Mouse (Mus musculus) urinary bladder, postnatal 36 days (tissue): ENCODE measurements around the gene Gm20388.
A peak's percentile ranks its signal among the peaks of the same experiment; 100 is the strongest.

Source experiments
- DNase-seq, 2 experiments: peaks; one replicate each; pipeline ENCODE4 v3.0.0; 2022; ENCODE audit warnings: low spot score in 2 of 2, mixed read lengths in 1 of 2

Gm20388 gene

DNA sequence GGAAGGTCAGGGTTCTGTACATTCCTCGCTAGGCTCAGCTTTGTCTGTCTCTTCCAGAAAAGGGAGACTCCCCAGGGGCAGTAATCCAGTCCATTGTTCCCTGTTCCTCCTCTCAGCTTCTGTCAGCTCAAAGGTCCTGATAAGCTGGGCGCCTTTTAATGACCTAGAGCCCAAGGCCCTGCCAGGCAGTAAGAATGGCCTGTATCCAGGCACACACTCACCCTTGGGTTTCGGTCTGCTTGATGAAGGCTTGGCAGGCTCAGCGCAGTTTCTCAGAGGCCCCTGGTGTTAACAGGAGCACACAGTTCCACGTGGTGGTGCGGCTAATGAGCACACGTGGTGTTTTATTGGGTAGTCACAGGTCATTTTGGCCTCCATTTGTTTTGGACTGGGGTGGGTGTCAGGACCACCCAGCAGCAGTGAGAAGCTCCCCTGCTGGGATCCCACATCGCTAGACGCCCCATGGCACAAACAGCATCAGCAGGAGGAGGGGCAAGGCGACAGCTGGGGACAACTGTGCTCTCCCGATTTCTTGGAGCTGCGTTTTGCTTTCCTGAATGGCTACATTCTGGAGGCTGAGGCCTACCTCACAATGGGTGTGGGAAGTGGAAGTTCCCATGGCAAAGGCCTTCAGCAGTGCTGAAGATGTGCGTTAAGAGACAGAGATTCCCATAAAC, 3805.4 kb downstream of the Gm20388 start:
- DNase-seq: no peak

DNA sequence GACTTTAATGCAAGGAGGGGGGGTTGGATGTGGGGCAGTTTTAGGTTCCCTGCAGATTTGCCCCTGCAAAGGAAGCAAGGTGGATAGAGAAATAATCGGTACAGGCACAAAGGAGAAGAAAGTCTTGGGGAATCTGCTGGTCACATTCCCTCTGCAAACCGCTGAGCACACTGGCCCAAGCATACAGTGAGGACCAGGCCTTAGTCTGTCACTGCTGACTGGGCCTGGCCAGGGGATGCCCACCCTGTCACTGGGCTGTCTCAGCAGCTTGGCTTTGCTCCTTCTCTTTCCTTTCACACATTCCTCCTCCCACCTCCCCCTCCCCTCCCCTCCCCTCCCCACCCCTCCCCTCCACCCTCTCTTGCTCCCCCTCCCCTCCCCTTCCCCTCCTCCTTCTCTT, 3806.5 kb downstream of the Gm20388 start:
- DNase-seq: no peak

DNA sequence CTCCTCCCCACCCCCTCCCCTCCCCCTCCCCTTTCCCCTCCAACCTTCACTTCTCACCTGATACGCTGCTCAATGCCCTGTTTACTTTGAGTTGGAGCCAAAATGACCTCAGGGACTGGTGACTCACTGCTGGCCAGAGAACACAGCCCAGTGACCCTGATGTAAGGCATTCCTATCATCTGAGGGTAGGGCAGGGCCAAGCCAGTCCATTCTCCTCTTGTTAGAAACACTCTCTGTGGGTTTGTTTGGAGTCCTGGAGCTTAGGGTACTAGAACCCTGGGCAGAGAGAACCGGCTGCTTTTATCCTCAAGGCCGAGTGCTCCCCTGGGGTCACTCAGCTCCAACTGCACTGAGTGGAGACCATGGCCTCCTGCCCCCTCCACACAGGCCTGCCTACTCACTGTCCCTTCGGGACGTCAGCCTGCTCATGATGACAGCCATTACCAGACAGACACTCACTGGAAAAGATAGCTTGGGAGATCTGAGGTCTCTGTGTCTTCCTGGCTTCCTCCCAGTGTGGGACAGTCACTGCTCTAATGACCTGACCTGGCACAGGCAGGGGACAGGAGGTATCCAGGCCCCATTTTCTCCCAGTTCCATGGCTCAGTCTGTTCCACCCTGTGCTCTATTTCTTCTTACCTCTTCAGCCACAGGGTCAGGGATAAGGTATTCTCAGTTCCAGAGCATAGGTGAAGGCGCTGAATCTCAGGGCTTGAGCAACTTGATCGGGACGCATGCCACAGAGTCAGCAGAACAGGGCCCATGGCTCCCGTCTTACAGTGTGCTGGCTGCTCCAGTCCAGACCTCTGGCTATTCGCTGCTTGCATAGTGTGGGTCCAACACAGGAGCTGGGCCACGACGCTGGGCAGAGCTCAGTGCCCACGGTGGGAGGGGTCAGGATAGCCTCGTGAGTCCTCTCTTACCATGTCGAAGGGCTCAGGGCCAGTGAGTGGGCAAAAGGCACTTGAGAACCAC, 3807.2 kb downstream of the Gm20388 start:
- DNase-seq: peak; percentile 61 to 72

DNA sequence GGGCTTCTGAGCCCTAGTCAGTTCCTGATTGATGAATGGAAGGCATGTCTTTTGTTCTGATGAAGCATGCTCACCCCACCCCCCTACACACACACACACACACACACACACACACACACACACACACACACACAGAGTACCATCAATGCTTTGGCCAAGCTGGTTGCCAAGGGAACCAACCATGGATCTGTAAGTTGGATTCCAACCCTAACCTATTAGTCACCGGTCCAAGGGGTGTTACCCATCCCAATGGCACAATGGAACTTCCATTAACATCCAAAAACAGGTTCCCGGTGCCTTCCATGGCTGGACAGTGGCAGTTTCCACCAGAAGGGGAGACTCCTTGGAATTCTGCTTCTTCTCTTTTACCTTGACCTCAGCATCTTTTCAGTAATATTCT, 3808.1 kb downstream of the Gm20388 start:
- no peak for DNase-seq

DNA sequence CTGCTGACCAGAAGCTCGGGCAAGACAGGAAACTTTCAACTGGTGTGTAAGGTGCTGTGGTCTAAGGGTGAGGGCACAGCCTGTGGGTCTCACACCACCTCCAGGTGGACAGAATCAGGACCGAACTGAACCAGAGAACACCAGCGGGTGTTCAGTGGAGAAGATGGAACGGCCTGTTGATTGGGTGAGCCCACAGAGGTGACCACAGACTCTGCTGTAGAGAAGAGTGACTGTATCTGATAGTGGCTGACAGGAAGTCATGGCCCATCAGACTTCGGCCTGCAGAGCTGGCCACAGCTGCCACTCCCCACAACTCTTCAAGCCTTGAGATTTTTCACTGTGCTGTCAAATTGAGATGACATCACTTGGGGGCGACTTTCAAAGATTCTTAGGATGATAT, 3808.6 kb downstream of the Gm20388 start:
- DNase-seq: no peak

DNA sequence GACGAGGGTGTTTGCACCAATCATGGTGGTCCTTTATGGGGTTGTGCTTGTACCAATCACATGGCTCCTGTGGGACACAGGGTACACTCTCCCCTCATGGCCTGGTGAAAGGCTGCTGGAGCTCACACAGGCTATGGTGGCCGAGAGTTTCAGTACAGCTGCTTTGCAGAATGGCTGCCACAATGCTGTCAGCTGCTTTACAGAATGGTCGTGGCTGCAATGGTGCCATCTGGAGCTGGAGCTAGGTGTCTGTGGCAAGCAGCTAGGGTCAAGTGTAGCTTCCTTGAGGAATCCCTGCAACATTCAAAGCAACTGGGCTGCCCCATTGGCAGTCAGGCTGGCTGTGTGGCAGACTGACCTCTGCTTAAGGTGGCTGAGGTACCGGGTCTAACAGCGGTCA, 3809.2 kb downstream of the Gm20388 start:
- no peak for DNase-seq

DNA sequence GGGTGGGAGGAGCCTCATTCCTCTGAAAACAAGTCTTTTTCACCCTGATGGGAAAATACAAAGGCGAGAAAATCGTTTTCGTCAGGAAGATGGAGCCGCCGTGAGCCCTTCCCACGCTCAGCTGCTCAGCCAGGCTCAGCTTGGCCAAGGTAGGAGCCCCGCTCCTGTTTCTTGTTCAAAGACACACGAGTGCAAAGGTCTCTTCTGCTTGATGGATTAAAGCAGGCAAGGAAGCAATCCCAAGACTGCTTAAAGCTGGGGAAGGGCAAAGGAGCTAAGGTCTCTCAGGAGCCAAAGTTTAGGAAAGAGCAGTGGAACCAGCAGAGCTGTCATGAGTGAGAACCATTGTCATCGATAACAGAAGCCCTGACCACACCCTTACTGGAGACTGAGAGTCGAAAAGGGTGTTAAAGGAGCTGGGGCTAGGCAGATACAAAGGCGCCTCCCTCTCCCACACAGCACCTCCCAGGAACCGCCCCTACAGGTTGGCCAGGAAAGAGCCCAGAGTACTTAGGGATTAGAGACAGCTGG, 3809.9 kb downstream of the Gm20388 start:
- DNase-seq: no peak

DNA sequence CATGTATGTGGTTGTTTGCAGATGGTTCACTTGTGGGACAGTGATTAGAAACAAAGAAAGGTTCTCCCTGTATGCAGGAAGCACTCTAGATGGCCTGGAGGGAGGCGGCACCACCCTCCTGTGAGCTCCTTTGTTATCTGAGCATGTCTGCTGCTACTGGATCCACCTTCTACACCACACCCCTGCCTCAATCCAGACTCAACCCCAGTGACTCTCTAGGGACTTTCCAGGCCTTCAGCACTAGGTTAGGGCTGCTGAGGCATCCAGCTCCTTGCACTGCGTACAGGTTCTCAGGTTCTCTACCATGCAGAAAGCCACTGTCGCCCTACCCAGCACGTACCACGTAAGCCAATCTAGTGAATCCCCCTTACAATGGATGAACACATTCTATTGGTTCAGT, 3811.6 kb downstream of the Gm20388 start:
- no peak for DNase-seq

DNA sequence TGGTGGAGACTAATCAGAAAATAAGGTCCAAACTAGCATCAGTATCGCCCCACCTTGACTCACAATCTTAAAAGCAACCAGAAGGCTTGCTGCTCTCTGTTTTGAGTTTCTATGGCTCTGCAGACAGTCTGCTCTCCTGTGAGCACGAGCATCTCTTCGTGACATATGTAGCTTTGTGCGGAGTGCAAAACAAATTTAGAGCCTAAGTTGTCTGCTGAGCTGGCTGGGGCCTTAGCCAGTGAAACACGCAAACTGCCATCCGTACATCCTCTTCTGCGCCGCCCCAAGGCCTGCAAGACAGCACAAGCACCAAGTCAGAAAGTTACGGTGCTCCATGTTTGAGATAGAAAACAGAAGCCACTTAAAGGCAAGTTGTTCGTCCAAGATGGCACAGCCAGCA, 3814.1 kb downstream of the Gm20388 start:
- DNase-seq: no peak

DNA sequence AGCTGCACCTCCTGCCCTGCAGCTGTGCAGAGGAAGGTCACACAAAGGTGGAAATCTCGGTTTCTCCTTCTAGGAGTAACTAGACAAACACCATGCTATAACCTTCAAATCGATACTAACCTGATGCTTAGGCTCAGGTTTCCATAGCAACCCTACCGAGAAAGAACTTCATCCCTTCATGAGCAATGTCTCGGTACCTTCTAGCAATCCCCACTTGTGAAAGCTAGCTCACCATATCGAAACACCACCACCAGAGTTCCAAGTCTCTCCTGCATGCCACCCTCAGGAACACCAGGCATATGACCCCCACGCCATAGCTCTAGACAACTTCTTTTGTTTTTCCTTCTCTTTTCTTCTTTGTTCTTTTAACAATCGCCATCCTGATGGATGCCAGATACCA, 3814.6 kb downstream of the Gm20388 start:
- DNase-seq: no peak

DNA sequence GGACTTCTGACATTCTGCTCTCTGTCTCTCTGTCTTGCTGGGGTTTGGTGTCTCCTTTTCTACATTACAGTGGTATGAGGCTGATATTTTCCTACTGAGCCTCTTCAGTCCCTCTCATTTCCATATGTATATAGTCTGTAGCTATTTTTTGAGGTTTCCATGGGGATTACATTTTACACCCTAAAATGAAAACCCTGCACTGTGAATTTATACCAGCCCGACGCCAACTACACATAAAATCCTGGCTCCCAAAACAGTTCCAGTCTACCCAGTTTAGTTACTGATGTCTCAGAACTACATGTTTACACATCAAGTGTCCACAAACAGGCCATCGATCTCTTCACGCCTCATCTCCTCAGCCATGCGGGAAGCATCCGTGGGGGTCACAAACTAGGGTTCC, 3816.1 kb downstream of the Gm20388 start:
- DNase-seq: no peak

DNA sequence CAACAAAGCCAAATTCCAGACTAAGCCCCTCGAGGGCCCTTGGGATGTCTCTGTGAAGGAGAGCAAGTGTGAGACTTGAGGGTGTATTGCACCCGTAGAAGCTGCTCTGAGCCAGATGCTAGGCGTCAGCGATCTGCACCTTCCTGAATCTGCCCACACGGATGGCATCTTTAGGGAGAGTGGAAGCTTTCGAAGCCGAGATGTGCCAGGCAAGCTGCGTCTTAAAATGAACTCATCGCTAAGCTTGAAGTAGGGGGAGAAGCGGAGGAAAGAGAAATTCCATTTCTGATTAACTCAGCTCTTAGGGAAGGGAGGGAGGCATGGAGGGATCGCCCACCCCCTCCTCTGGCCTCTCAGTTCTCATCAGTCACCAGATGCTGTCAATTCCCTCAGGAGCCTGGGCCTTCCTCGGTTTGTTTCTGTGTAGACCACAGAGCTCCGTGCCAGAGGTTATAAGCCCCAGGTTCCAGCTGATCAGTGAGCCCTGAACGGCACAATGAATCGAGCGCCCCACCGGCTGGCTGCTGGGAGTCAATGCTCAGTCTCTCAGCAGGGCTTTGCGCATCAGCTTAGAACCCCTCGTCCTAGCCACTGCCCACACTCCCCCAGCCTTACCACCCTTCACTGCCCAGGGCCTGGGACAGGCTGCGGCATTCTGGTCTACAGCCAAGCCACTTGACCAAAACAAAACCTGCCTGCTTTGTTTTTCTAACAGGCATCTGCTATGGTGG, 3818.6 kb downstream of the Gm20388 start:
- DNase-seq: no peak

DNA sequence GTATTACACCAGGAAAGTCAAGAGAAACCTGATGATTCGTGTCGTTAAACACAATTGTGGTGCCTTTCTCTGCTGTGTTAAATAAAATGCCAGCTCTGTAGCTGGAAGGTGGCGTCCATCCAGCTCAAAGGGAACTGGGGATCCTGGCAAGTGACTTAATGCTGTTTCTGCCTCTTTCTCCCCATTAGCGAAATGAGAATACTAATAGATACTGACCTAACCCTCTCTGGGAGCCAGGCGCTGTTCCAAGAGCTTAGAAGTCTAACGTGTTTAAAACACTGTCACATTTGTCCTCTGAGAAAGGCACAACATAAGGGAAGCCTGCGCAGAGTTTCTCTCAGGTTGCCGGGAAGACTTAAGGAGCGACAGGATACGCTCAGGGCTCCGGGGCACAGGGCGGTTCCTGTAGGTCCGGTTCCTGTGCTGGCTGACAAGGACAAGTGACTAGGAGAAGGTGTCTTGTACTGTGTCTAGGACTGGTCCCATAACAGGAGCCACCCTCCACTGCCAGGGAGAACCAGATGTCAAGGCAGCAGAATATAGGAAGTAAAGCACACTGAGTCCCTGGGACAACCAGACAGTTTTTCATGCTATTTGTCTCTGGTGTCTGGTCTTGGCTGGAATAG, 3819.3 kb downstream of the Gm20388 start:
- DNase-seq: no peak

DNA sequence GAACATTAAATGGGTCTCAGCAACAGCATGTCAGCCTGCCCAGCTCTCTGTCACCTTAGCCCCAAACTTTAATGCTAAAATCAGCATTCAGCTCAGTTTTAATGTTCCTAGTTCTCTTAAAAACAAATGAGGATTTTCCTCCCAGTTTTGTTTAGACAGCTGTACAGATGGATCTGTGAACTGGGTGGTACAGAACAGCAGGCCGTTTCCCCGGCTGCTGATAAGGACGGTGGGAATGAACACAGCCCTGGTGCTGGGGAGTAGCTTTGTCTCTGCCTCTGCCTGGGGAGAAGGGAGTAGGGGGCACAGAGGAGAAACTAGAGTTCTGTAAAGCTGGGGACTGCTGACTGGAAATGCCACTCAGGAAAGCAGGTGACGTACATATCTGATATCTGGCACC, 3821.7 kb downstream of the Gm20388 start:
- DNase-seq: no peak

DNA sequence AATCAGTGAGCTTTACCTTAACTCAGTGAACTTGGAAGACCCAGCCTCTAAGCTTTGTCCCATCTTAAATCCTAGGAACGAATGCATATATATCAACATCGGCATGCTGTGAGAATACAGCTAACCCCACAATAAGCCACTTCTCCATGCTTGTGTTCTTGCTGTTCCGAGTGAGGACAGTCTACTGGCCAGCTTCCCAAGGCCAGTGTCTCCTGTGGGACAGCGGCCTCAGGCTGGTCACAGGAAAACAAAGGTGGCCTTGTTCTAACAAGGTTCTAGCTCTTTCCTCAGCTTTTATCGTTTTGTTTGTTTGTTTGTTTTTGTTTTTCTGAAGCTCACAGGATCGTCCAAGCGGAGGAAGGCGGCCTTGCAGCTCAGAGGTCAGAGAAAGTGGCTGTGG, 3823.8 kb downstream of the Gm20388 start:
- DNase-seq: no peak

DNA sequence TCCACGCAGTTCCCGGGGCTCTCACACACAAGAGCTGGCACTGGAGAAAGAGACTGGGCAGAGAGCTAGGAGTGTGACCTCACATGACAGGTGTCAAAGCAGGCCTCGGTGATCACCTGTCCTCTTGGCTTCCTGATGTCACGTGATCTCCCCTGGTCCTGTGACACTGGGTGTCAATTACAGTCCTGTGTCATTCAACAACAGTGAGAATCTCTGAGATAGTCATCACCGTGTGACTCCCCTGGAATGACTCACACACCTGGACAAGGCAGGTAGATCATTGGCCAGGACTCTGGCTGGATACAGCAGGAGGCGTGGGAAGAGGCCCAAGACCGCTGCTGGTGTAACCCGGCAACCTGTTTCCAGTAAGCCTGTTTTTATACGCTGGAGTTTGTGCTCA, 3826.3 kb downstream of the Gm20388 start:
- peak in 1 of 2 experiments; percentile 42 for DNase-seq

DNA sequence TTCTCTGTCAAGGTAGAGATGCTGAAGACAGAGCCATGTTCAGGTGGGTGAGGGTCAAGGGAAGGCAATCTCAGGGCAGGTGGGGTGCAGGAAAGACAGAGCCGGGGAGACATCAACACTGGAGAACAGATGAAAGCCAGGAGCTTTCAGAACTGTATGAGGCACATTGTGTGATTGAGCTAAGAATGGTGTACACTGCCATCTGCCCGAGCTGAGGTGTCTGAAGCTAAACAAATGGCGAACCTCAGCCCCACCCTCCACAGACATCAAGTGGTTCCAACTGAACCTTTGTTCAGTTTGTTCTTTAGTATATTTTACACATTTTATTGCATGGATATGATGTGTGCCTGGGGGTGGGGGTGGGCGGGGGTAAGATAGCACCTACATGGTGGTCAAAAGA, 3829.6 kb downstream of the Gm20388 start:
- no peak for DNase-seq

DNA sequence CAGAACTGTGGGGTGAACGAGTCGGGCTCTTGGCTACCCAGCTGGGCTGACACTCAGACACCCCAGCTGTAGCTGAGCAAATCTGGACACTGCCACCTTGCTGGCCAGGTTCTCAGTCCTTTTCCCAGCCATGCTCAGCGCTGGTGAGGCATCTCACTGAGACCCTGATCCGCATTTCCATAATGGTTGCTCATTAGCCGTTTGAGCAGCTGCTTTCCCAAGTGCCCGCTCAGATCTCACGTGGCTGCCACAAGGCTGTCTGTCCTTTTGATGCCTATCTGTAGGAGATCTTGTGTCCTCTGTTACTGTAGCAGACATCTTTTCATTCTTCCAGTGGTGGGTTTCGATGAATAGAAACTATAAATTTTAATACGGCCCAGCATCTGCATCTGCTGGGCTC, 3830.6 kb downstream of the Gm20388 start:
- no peak for DNase-seq

DNA sequence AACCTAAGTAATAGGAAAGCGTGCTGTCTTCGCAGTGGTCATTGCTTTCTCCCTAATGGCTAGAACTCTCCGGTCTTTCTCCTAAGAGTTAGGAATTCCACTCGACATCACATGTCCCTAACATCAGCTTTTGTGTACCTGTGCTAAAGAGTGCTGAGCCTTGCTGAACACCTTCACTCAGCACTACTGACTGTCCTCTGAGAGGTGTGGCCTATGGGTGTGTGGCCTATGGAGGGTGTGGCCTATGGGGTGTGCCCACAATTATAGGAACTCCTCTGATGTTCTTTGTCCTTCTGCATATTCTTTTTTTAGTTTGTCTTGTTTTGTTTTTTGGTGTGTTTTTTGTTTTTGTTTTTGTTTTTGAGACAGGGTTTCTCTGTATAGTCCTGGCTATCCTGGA, 3835.8 kb downstream of the Gm20388 start:
- no peak for DNase-seq

DNA sequence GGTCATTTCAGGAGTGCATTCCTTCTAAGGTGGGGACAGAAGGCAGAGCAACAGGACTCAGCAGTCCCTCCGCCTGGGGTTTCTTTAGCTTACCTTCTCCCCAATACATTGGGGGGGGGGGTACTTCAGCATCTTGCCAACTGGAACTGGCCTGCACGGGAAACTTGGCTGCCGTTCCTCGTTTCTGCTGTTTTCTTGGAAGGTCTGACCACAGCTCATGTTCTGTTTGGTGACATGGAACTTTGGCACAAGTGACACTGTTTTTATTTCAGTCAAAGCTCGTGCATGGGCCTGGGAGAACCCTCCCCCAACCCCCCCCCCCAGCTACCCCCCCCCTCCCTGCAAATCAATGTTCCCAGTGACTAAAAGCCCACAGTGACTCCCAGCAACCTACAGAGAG, 3837.1 kb downstream of the Gm20388 start:
- peak in 1 of 2 experiments; percentile 34 for DNase-seq

DNA sequence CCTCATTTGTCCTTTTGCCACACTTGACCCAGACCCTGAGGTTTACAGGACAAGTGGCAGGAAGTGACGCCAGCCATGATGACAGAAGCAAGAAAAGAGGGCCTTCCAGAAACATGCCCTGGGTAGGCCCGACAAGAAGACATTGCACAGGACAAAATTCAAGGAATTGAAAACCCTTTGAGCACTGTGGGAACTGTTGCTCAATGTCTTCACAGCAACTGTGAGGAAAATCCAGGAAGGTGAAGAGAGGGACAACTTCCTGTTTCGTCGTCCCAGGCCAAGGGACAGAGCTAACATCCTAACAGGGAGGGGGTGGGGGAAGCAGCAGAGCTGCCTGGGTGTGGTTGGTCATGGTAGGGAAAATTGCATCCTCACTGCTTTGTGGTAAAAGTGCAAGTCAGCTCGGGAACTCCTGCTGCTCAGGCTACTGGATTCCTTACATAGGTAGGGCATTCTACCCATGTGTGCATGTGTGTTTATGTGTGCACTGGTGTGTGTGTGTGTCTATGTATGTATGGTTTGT, 3839.6 kb downstream of the Gm20388 start:
- no peak for DNase-seq
